Mouse (Mus musculus): ENCODE results near the gene Wdr74.

DNA sequence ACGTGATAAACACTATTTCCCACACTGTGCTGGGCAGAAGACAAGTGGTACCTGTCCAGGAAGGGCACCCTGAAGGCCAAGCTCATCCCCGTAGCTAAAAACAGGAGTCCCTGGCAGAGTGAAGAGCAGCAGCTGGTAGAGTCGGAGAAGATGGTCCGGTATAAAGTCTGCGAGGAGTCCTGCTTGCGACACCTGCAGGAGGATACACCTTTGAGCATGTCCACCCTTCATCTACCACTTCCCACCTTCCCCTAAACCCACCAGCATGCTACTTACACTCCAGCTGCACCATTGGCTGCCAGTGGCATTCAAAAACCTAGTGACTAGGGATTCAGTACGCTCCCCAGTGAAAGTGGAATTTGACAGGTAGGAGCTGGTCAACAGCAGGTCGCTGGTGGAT lies 26.7 kb upstream of the Wdr74 start:
- TF ChIP-seq POLR2A (IDR thresholded peaks at IDR 0.05; ENCODE audit: insufficient read depth, low read length) = no peak
- TF ChIP-seq CTCF (IDR thresholded peaks at IDR 0.05; ENCODE audit: low read depth, low read length) = no peak
- no peak for TF ChIP-seq EP300 (IDR thresholded peaks at IDR 0.05; ENCODE audit: insufficient read depth, low read depth, low read length)
